Mouse (Mus musculus) frontal cortex, adult (tissue): ENCODE measurements around the gene Mtch2.
"Not testable (repeated sequence)": the region's sequence is repeated elsewhere in the genome, so short reads cannot be mapped to it uniquely, and the experiment has no call there.

Experiments
- ATAC-seq: cut with Nextera tagmentation; 2 replicates; pipeline ENCODE4 v1.9.2; 2017; ENCODE audit warnings: mild to moderate bottlenecking, moderate library complexity, mixed read lengths; ENCODE audit not compliant: low TSS enrichment

Mtch2 gene

DNA sequence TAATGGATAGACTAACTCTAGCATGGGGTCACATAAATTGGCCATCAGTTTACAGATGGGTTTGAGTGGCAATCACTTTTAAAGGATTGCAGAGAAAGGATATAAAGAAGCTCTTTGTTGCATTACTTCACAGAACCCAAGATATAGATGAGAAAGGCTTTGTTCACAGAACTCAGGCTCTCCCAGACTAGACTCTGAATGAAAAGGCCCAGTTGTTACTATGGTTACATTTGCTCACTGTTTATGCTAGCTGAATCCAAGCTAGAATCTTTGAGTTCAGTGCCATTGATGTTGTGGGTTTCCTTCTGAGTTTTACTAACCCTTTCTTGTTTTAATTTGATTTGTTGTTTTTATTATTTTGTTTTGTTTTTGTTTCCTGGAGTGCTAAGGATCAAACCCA is 17.2 kb downstream of the Mtch2 start:
- ATAC-seq = 0 out of 2 replicates have a peak, but pooled peaks have one; percentile 25

DNA sequence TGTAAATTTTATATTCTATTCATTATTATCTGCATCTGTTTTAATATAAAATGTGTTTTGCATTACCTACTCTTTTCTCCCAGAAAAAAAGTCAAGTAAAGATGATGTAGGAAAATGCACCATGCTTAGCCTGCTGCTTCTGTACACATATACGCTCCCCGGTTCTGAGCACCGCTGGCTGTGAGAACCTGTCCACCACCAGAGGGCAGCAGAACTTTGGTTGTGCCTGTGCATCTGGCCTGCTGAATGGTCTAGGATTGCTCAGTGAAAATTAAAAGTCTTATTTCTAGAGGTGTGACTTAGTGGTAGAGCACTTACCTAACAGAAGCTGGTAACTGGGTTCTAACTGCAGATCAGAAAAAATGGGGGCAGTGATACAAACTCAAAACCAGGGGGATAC is 19.6 kb downstream of the Mtch2 start:
- ATAC-seq = peak; percentile 39

DNA sequence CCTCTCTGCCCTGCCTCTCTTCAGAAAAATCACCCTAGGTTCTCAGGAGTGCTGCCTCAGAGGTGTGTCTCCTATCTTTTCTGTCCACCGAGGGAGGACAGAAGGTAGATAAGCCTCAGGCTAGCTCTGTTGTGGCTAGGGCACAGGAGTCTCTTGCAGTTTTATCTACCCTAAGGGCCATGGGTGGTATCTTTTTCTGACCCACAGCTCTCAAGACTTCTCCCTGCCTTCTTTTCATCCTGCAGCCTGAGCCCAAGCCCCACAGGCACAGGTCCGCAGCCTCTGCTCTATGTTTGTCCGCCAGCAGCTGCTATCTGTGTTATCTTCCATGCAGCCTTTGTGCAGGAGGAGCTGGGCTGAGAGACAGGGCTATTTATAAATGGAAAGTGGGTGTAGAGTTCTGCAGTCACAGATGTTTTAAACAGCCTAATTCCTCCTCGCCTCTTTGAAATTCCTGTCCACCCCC is 23.2 kb downstream of the Mtch2 start:
- peak; percentile 68 for ATAC-seq

DNA sequence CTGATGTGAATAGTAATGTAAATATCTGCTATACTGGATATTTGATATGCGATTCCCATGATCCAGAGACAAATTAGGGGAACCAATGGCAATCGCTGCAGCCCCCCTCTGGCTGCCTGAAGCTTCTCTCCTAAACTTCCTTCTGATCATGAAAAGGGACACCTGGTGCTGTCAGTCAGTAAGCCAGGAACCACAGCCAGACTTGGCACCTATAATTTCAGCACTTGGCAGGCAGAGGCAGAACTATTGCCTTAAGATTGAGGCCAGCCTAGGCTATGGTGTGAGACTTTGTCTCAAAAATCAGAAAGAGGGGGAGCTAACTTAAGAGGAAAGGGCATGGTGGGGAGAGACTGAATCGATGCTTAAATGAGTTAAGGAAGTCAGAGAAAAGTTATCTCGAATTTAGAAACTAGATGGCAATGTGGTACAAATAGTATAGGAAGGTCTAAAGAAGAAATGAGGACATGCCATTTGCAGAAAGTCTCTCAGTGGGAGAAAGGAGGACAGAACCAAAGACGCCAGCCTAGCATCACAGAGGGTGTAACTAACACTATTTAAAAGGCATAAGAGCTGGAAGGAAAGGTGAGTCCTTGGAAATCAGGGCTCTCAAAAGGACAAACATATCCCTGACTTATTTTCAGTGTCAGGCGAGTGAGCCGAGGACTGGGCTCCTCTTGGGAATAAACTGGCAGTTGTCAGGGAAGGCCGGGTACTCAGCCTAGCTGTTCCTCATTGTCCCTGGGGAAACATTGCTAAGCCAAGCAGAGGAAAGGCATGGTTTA is 24.4 kb downstream of the Mtch2 start:
- peak; percentile 58 for ATAC-seq

DNA sequence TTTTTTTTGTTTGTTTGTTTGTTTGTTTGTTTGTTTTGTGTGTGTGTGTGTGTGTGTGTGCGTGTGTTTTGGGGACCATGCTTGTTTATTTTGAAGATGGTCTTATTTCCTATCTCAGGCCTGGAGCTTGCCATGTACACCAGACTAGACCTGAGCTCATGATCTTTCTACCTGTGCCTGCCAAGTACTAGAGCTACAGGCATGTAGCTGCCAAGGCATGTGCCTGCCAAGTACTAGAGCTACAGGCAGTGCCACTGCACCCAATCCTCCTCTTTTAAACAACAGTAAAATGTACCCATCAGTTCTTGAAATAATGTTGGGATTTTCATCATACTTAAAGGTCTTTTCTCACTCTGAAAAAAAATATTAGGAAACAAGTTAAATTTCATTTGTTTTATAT is 27.1 kb downstream of the Mtch2 start:
- ATAC-seq = no peak

DNA sequence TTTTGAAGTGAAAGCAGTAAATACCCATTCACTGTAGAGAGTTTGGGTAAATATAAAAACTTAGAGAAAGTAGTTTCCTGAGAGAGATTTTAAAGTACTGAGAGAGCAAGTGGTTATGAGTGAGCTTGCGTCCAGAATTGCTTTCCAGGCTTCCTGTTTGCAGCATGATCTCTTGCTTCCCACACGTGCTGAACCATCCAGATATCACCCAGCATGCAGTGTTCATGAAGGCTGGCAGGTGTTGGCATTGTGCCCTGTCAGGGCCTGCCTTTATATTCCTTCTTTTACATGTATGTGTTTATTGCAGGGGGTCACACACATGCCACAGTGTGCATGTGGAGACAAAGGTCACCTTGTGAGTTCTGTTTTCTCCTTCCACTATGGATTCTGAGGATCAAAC is 28.3 kb downstream of the Mtch2 start:
- ATAC-seq = no peak

DNA sequence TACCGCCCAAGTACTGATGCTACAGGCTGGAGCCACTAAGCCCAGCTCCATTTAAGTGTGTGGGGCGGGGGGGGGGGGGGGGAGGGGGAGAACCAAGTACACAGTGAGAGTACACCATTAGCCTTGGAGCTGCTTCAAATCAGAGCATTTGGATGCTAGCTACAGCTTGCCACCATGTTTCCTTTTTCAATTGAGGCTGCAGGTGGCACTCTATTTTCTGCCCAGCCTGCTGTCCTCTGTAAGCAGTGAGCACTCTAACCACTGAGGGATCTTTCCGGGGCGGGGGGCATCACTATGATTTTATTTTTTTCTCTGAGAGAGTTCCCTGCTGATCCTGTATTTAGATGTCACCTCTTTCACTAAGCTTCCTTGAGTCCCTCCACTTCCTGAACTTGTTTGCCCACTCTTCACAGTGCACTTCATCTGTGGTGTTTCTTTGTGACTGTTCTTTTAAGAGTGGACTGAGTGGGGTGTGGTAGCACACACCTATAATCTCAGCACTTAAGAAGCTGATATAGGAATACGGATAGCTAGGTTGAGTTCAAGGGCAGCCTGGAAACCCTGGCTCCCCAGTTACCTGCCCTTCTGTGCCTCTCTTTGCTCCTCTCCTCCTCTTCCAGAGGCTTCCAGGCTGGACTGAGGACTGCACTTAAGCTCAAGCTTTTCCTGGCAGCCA is 30.8 kb downstream of the Mtch2 start:
- ATAC-seq = peak; percentile 25; the same call in 1 of the 2 replicates

DNA sequence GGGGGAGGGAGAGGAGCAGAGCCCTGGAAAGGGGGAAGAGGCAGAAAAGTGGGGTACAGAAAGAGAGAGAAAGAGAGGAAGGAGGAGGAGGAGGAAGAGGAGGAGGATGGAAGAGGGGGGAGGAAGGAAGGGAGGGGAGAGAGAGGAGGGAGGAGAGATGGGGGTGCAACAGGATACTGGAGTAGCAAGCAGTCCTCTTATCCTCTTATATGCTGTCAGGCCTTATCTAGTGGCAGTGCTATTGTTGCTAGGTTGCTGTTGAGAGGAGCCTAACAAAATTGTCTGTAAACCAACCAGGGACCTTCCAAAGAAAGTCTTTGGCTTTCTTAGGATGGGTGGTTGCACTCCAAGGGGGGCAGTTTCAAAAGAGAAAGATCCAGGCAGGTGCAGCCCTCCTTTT is 32.5 kb downstream of the Mtch2 start:
- no peak for ATAC-seq

DNA sequence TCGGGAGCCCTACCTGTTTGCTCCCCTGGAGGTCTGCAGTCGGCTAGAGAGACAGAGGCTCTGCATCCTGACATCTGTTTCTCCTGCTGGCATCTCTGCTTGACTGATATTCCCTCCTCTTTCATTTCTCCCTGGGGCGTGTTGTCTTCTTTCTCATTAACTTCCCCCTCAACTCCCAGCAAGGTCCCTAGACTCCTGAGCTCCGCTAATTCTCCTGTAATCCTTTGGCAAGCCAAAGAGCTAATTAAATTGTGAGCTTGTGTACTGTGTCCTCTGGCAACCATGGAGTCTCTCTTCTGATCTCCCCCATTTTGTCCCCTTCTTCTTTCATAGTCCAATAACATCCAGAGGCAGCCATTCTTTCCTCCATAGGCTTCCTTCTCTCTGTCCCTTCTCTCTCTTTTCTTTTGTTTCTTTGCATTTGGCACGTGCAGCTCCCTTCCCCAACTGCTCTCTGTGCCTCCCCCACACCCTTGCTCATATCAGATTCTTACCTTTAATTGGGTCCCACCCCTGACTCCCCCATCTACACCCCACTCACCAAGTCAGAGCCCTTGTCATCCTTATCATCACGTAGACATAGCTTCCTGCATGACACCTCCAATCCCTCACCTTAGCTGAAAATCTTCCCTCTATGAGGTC is 33.3 kb downstream of the Mtch2 start:
- ATAC-seq = no peak

DNA sequence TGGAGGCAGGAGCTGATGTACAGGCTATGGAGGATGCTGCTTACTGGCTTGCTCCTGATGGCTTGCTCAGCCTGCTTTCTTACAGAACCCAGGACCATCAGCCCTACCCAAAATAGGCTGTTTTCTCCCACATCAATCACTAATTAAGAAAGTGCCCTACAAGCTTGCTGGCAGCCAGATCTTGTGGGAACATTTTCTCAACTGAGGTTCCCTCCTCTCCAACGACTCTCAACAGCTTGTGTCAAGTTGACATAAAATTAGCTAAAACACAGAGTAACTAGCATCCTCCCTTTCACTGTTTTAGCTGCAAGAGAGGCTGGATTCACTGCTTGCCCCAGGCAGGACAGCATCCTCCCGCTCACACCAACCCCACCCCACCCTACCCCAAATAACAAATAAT is 34.9 kb downstream of the Mtch2 start:
- ATAC-seq = peak; percentile 55

DNA sequence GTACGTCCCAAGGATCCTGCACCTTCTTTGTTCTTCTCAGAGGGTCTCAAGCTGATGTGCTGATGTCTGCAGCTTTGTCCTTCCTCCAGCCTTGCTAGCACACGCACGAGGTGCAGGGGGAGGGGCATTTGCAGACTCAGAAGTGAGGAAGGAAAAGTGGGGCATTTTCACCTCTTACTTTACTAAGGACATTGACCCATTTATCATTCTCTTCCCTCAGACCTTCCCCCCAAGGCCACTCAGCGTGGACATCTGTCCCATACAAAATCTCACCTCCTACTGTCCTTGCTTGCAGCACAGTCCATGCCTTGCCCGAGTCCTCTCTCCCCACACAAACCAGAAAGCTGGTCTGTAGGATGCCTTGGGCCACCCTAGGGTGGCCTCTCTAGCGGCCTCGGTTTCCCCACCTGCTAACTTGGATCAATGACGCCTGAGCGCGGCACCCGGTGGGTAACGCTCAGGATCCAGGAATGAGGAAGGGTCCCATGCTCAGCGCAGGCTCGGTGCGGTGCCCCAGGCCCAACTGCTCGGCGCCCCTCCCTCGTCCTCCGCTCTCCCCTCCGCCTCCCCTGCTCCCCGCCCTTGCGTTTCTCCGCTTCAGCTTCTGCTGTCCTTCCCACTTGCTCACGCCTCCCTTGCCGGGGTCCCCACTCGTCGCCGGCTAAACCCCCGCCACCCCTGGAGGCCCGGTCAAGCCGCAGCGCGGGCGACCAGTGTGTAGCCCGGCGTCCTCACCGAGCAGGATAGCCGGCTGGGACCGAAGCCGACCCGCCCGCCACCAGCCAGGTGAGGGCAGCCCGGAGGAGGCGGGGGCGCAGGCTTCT is 38.5 kb downstream of the Mtch2 start, which contains the start of gene C1qtnf4:
TSS of gene C1qtnf4 (plus strand) at position 643 of the 824 bp plus-strand sequence.
- ATAC-seq = peak; percentile 21

DNA sequence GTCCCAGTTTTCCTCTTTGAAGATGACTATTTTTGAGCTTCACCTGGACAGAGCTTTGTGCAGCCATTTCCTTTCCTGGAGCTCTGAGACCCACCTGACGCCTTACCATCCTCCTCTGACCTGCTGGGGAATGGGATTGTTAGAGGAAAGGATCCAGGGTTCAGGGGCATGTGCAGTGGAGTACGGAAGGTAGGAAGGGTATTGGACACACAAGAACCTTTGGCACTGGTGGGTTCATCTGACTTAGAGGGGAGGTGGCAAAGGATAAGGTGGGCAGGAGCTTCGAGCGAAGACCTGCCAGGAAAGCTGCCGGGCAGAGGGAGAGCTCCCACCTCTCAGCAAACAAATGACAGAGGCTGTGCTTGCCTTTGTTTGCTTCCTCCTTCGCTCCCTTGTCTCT is 39.5 kb downstream of the Mtch2 start:
- ATAC-seq = peak; percentile 4; the same call in 1 of the 2 replicates

DNA sequence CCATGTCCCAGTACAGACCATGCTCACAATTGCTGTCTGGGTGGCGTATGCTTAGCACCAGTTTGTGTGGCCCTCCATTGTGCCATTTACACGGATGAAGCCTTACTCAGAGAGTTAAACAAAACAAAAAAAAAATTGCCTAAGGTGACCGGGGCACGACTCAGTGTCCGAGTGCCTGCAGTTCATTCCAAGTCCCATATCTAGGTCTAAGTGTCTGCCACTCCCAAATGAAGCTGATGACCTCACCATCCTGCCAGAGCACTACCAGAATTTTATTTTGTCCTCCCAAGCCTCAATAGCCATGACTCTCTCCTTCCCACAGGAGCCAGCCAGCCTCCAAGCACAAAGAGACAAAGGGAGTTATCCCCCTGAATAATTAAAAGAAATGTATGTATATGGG is 40.7 kb downstream of the Mtch2 start:
- ATAC-seq = no peak

DNA sequence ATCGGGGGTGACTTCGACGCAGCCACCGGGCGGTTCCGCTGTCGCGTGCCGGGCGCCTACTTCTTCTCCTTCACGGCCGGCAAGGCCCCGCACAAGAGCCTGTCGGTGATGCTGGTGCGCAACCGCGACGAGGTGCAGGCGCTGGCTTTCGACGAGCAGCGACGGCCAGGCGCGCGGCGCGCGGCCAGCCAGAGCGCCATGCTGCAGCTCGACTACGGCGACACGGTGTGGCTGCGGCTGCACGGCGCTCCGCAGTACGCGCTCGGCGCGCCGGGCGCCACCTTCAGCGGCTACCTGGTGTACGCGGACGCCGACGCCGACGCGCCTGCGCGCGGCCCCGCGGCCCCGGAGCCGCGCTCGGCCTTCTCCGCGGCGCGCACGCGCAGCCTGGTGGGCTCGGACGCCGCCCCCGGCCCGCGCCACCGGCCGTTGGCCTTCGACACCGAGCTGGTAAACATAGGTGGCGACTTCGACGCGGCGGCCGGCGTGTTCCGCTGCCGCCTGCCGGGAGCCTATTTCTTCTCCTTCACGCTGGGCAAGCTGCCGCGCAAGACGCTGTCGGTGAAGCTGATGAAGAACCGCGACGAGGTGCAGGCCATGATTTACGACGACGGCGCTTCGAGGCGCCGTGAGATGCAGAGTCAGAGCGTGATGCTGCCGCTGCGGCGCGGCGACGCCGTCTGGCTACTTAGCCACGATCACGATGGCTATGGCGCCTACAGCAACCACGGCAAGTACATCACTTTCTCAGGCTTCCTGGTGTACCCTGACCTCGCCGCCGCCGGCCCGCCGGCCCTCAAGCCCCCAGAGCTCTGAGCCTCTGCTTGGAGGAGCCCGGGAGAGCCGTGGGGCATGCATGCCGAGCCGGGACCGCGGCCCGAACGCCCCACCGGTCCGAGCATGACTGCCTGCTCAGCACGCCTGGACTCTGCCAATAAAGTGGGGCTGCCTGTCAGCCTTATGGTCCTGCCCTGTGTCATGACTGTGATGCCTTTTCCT is 42.9 kb downstream of the Mtch2 start:
- ATAC-seq = peak; percentile 19; the same call in 1 of the 2 replicates

DNA sequence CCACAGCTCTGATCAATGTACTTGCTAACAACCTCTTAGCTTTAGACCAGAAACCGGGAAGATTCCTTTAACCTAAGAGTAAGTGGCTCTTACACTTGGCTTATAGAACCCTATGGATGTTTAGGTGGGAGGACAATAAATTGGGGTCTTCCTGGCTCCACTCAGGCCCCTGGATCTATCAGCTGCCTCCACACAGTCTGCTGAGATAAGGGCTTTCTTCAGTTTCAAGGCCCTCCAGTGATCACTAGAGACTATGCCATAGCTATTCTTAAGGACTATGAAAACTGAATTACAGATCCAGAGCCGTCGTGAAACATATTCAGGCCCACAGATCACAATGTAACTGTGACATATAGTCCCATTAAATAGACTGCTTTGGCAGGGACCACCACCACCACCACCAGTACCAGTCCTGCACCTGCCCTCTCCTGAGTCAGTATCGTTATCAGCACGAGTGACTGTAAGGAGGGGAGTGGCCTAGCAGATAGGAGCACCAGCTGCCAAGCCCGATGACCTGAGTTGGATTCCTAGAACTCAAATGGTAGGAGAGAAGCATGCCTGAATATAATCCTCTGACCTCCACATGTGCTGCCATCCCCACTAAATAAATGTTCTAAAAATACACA is 46.8 kb downstream of the Mtch2 start:
- no peak for ATAC-seq

DNA sequence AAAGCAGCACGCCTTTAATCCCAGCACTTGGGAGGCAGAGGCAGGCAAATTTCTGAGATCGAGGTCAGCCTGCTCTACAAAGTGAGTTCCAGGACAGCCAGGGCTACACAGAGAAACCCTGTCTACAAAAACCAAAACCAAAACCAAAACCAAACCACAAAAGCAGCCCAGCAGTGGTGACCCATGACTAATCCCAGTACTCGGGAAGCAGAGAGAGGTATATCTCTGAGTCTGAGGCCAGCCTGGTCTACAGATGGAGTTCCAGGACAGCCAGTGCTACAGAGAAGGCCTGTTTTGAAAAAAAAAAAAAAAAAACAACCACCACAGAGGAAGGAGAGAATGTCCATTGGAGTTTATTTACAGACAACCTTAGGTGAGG is 47.3 kb downstream of the Mtch2 start:
- ATAC-seq = not testable (repeated sequence)

DNA sequence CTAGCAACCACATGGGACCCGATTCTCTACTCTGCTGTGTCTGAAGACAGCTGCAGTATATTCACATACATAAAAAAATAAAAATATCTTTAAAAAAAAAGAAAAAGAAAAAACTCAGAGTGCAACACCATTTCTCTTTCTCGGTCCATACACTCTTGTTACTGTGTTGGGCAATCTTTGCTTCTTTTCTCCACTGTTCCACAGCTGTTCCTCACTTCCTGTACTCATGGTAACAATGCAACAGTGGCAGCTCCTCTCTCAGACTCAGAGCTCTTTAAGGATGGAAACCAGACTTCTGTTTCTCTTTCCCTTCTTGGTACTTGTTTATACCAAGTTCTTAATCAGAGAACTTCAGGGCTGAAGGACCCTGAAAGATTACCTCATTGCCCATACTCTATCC is 56.4 kb downstream of the Mtch2 start:
- no peak for ATAC-seq

DNA sequence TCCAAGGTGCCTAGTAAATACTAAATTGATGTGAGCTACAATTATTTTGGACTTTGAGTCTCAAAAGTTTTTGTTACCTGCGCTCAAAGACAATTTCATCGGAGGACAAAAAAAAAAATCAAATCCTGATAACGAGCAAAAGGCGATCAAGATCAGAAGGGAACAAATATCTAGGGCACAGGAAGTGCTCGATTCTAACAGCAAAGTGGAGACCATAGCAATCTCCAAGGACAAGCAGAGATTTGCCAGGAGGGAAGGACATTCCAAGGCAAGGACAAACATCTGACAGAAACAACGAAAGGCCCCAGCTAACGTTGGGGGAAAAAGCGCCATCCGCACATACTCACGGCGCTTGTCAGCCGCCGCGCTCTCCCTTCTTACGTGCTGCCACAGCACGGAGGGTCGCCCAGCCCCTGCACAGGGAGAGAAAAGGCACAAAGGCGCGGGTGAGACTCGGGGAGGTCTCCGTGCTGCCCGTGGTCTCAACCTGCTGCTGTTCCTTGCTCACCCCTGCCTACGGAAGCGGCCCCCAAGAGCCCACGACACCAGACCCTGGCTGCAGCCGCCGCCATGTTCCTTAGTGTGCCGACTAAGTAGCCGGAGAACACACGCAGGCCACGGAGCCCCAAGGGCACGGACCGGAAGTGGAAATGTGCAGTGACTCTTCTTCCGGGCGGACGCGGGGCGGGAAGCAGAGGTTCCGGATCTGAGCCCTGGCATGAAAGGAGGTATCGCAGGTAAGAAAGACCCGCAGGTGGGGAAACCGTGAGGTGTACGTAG is 57.3 kb downstream of the Mtch2 start, which contains the start of the genes Kbtbd4 and Ndufs3:
TSS of gene Kbtbd4 (plus strand) at position 665 of the 780 bp plus-strand sequence.
TSS of gene Ndufs3 (minus strand) at position 752 of the 780 bp plus-strand sequence.
- ATAC-seq = peak; percentile 93

DNA sequence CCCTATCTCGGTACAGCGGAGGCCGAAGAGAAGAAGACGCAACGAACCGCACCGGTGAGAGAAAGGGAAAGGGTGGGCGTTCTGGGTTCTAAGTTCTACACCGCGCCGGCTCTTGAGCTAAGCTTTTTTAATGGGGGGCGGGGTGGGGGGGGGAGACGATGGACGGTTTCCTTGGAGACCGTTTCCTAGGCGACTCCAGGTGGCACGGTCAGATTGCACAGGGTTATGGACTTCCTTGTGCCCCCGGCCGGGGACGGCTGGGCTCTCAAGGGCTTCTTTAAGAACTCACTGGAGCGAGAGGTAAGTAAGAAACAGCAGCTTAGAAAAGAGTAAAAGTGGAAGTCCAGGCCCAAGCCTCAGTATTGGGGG is 57.9 kb downstream of the Mtch2 start:
- ATAC-seq = peak; percentile 11
